Mouse (Mus musculus) megakaryocyte progenitor cell, adult 5-6 weeks (primary cell): ENCODE measurements around the gene Tmem181a. TPM values are rescaled to one million over a fixed set of nuclear protein-coding genes. Genes with fewer than 3 reads are reported as not detected.

Experiments used
- total RNA-seq, 2 experiments: library from RNA; stranded (forward) in 1 of 2; stranded (reverse) in 1 of 2; fragments of 157-497, 149-512 nt in 1 of 2; fragments of 200-1000 nt in 1 of 2; gene quantifications; 2 replicates each; pipeline versions ENCODE4 v1.2.3 to v1.2.4; 2015 to 2017

Gene Tmem181a
- total RNA-seq, 2 experiments from 2014 or later = 8.0 to 8.4 TPM

Other genes starting within 250 kb of the Tmem181a start
- 2.2 and 2.5 TPM in 2 replicates for gene Serac1, start 177.1 kb upstream of the Tmem181a start, total RNA-seq (2015)
- gene Serac1, start 177.1 kb upstream of the Tmem181a start, total RNA-seq (2017) = 4.7 and 5.4 TPM in 2 replicates
- 84.0 and 93.7 TPM in 2 replicates for gene Gtf2h5, start 177.1 kb upstream of the Tmem181a start, total RNA-seq (2015)
- 57.8 and 80.9 TPM in 2 replicates for gene Gtf2h5, start 177.1 kb upstream of the Tmem181a start, total RNA-seq (2017)
- gene Tulp4, start 150.4 kb upstream of the Tmem181a start, total RNA-seq (2015) = 0.59 and 0.81 TPM in 2 replicates
- 8.5 and 10.5 TPM in 2 replicates for gene Tulp4, start 150.4 kb upstream of the Tmem181a start, total RNA-seq (2017)
- gene Dynlt1a, start 60.6 kb downstream of the Tmem181a start, total RNA-seq (2015) = 9.2 and 11.3 TPM in 2 replicates
- 6.0 and 8.1 TPM in 2 replicates for gene Dynlt1a, start 60.6 kb downstream of the Tmem181a start, total RNA-seq (2017)
- 110 and 112 TPM in 2 replicates for gene Dynlt1b, start 173.3 kb downstream of the Tmem181a start, total RNA-seq (2015)
- gene Dynlt1b, start 173.3 kb downstream of the Tmem181a start, total RNA-seq (2017) = 133 and 134 TPM in 2 replicates